In the genomic region with DNA sequence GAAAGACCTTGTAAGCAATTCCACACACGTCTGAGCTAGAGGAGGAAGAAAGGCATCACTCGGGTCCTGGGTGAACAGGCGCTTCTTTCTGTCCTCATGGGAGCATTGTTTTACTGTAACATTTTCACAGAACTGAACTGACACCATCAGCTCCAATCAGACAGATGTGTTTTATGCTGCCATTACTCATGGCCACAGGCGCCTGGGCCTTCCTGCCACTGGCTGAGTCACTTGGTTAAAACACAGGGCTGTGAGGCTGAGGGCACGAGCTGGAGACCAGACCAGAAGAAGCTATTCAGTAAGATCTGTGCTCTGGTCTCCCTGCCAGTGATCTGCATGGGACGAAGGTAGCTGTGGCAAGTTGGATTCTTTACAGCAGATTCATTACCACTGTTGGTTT, we compare ENCODE assay signal across 34 mouse cellular contexts. TPM values are rescaled to one million over a fixed set of nuclear protein-coding genes. Genes with fewer than 3 reads are reported as not detected.
DNase-seq lines count a peak whose midpoint lies in the region; ATAC-seq and TF ChIP-seq lines count a peak whose summit lies in the region.
"Had no signal": no experiment of that assay in that cellular context is flagged by ENCODE, and none has a peak within 500 bp of the region (broad histone marks: within the 10 kb centered on the region; RNA-seq: fewer than 3 reads in every experiment).

No protein-coding gene starts in this region.

- WGBS in neural tube, embryonic 11.5 days = 72% methylated on average over 6 of the region's 6 CpGs
- 70% methylated on average over 6 of the region's 6 CpGs for WGBS in neural tube, embryonic 15.5 days
- WGBS in heart, embryonic 12.5 days = 68% methylated on average over 6 of the region's 6 CpGs

- no peak overlapping the region for H3K4me3 ChIP-seq in neural tube, embryonic 11.5 days (ENCODE audit: low read depth, low read length)
- H3K4me3 ChIP-seq in neural tube, embryonic 15.5 days (replicated peaks) = no peak overlapping the region
- no peak overlapping the region for H3K4me3 ChIP-seq in cortical plate, adult 2 months (ENCODE audit: insufficient read depth, low read length)
- no peak overlapping the region for H3K4me3 ChIP-seq in heart, embryonic 12.5 days
- H3K4me3 ChIP-seq: forebrain, embryonic 13.5 days; heart, embryonic 10.5 days; hindbrain, embryonic 10.5 days; limb, embryonic 12.5 days; midbrain, embryonic 12.5 days; neural tube, embryonic 13.5 days; stomach, embryonic 15.5 days had no signal

- TF ChIP-seq CTCF in cortical plate, adult 2 months (IDR thresholded peaks at IDR 0.05; ENCODE audit: extremely low read depth, insufficient read depth, low read length) = no peak

- H3K27ac ChIP-seq in neural tube, embryonic 11.5 days (ENCODE audit: low read depth, low read length) = no peak overlapping the region
- H3K27ac ChIP-seq in neural tube, embryonic 15.5 days (replicated peaks) = no peak overlapping the region
- H3K27ac ChIP-seq in cortical plate, adult 2 months (ENCODE audit: insufficient read depth, low read length) = peak overlapping the region; percentile 50; the same call in 1 of the 2 replicates
- H3K27ac ChIP-seq in heart, embryonic 12.5 days (ENCODE audit: poor library complexity, severe bottlenecking) = no peak overlapping the region
- H3K27ac ChIP-seq: forebrain, embryonic 13.5 days; heart, embryonic 10.5 days; hindbrain, postnatal 0 days; limb, embryonic 12.5 days; midbrain, embryonic 12.5 days; neural tube, embryonic 13.5 days; stomach, embryonic 15.5 days had no signal

- H3K9me3 ChIP-seq in neural tube, embryonic 11.5 days (ENCODE audit: control insufficient read depth, low read length) = no peaks in the 10 kb centered on the region
- no peaks in the 10 kb centered on the region for H3K9me3 ChIP-seq in neural tube, embryonic 15.5 days (replicated peaks)
- no peaks in the 10 kb centered on the region for H3K9me3 ChIP-seq in heart, embryonic 12.5 days (replicated peaks)
- H3K9me3 ChIP-seq: forebrain, embryonic 13.5 days; heart, embryonic 10.5 days; hindbrain, embryonic 10.5 days; limb, embryonic 12.5 days; midbrain, embryonic 12.5 days; neural tube, embryonic 13.5 days; stomach, embryonic 15.5 days had no signal

- no peak overlapping the region for H3K4me2 ChIP-seq in neural tube, embryonic 11.5 days (ENCODE audit: low read depth)
- no peak overlapping the region for H3K4me2 ChIP-seq in neural tube, embryonic 15.5 days
- H3K4me2 ChIP-seq in heart, embryonic 12.5 days = no peak overlapping the region
- H3K4me2 ChIP-seq: forebrain, embryonic 13.5 days; limb, embryonic 12.5 days; liver, embryonic 11.5 days; midbrain, embryonic 12.5 days; neural tube, embryonic 13.5 days; stomach, embryonic 15.5 days had no signal

- no peaks in the 10 kb centered on the region for H3K36me3 ChIP-seq in neural tube, embryonic 11.5 days (ENCODE audit: control insufficient read depth, insufficient read depth, low read length)
- no peaks in the 10 kb centered on the region for H3K36me3 ChIP-seq in neural tube, embryonic 15.5 days
- H3K36me3 ChIP-seq in heart, embryonic 12.5 days = no peaks in the 10 kb centered on the region
- H3K36me3 ChIP-seq: heart, embryonic 10.5 days; hindbrain, embryonic 10.5 days; limb, embryonic 12.5 days; midbrain, embryonic 12.5 days; neural tube, embryonic 13.5 days; stomach, embryonic 15.5 days had no signal

- peaks cover 2% of the 10 kb centered on the region; the same call in 1 of the 2 replicates for H3K27me3 ChIP-seq in neural tube, embryonic 11.5 days (ENCODE audit: control insufficient read depth, insufficient read depth, low read length)
- H3K27me3 ChIP-seq in neural tube, embryonic 15.5 days (replicated peaks) = peaks cover 11% of the 10 kb centered on the region
- H3K27me3 ChIP-seq in heart, embryonic 12.5 days (replicated peaks) = peaks cover 10% of the 10 kb centered on the region

- peak; percentile 3 to 7 for DNase-seq in adrenal gland, postnatal 36 days
- no peak for DNase-seq in adrenal gland, postnatal 10 days
- peak; percentile 17 for DNase-seq in neural tube, embryonic 11.5 days (ENCODE audit: low spot score)
- peak; percentile 31 for DNase-seq in telencephalon, adult 2 months (ENCODE audit: low read depth, low spot score)
- no peak for DNase-seq in right cerebral cortex, postnatal 36 days (ENCODE audit: low spot score in 2 of 2)
- DNase-seq: adrenal gland, adult 8-10 months; cerebellum, adult 9-10 months; gastrocnemius, postnatal 10 days; kidney, adult 9 months; kidney, postnatal 25 days; liver, postnatal 0 days; lung, postnatal 10 days; thymus, adult 2 months; thymus, postnatal 4 days had no signal

- ATAC-seq in neural tube, embryonic 11.5 days (ENCODE audit: insufficient read depth, low FRiP score, low TSS enrichment) = no peak
- ATAC-seq in neural tube, embryonic 15.5 days (ENCODE audit: low FRiP score) = no peak
- ATAC-seq in heart, embryonic 12.5 days (ENCODE audit: insufficient number of reproducible peaks, low FRiP score) = no peak
- ATAC-seq: forebrain, embryonic 13.5 days; hindbrain, postnatal 0 days; intestine, embryonic 16.5 days; liver, postnatal 0 days had no signal

- no peak for TF ChIP-seq POLR2A in cortical plate, adult 2 months (IDR thresholded peaks at IDR 0.05; ENCODE audit: extremely low read depth, insufficient read depth, low read length)

- H3K4me1 ChIP-seq in neural tube, embryonic 11.5 days (ENCODE audit: control insufficient read depth, insufficient read depth, low read length) = no peaks in the 10 kb centered on the region; the same call in 1 of the 2 replicates
- peaks cover 2% of the 10 kb centered on the region for H3K4me1 ChIP-seq in neural tube, embryonic 15.5 days
- no peaks in the 10 kb centered on the region for H3K4me1 ChIP-seq in cortical plate, adult 2 months (ENCODE audit: control insufficient read depth, insufficient read depth, low read length)
- H3K4me1 ChIP-seq in heart, embryonic 12.5 days (replicated peaks) = no peaks in the 10 kb centered on the region; the same call in 1 of the 2 replicates
- H3K4me1 ChIP-seq: midbrain, embryonic 12.5 days had no signal

- no peak overlapping the region for H3K9ac ChIP-seq in neural tube, embryonic 11.5 days (ENCODE audit: low read length)
- H3K9ac ChIP-seq in neural tube, embryonic 15.5 days (replicated peaks) = no peak overlapping the region
- no peak overlapping the region for H3K9ac ChIP-seq in heart, embryonic 12.5 days
- H3K9ac ChIP-seq: forebrain, embryonic 13.5 days; limb, embryonic 12.5 days; liver, postnatal 0 days; midbrain, embryonic 12.5 days; neural tube, embryonic 13.5 days; stomach, embryonic 15.5 days had no signal

RNA-seq across cellular contexts. Expression of a gene that starts 6.0 kb away (rescaled TPM):
- 1 to 10 TPM; 4.6 to 4.7 TPM for total RNA-seq in adrenal gland, postnatal 36 days (2021)
- 10 to 100 TPM in 1 of 2 experiments, 1 to 10 TPM in 1; 7.3 to 13.7 TPM for total RNA-seq in adrenal gland, postnatal 10 days (2021)
- 9.0 and 9.3 TPM in 2 replicates for polyA plus RNA-seq in neural tube, embryonic 11.5 days (2014; fragmentation: Nextera tagmentation; extraction: Ambion mirVana)
- polyA plus RNA-seq in neural tube, embryonic 15.5 days (2015; fragmentation: Nextera tagmentation; extraction: Ambion mirVana) = 9.8 and 10.1 TPM in 2 replicates
- 119 and 134 TPM in 2 replicates for polyA plus RNA-seq in cortical plate, adult 2 months (2012; rRNA removed)
- polyA plus RNA-seq in heart, embryonic 12.5 days (2016; fragmentation: Nextera tagmentation; extraction: Ambion mirVana) = 7.3 and 8.3 TPM in 2 replicates
- total RNA-seq: granulocyte monocyte progenitor cell, adult 5-6 weeks had no signal

RNA-seq across cellular contexts. Expression of a gene that starts 42.4 kb away (rescaled TPM):
- total RNA-seq in adrenal gland, postnatal 36 days (2021) = not detected
- total RNA-seq in adrenal gland, postnatal 10 days (2021) = not detected
- not detected in 2 replicates for polyA plus RNA-seq in neural tube, embryonic 11.5 days (2014; fragmentation: Nextera tagmentation; extraction: Ambion mirVana)
- not detected in 2 replicates for polyA plus RNA-seq in neural tube, embryonic 15.5 days (2015; fragmentation: Nextera tagmentation; extraction: Ambion mirVana)
- polyA plus RNA-seq in cortical plate, adult 2 months (2012; rRNA removed) = not detected in 2 replicates
- not detected in 2 replicates for polyA plus RNA-seq in heart, embryonic 12.5 days (2016; fragmentation: Nextera tagmentation; extraction: Ambion mirVana)
- total RNA-seq: adrenal gland, adult 8-10 months; granulocyte monocyte progenitor cell, adult 5-6 weeks; hindbrain, postnatal 0 days; layer of hippocampus, postnatal 10 days; left cerebral cortex, postnatal 14 days; megakaryocyte, adult 5-6 weeks had no signal
- polyA plus RNA-seq: embryonic facial prominence, embryonic 11.5 days; forebrain, embryonic 13.5 days; frontal cortex, adult 2 months; heart, postnatal 0 days; hindbrain, embryonic 10.5 days; hindbrain, postnatal 0 days; intestine, embryonic 16.5 days; limb, embryonic 12.5 days; liver, embryonic 11.5 days; liver, postnatal 0 days; midbrain, embryonic 12.5 days; neural tube, embryonic 13.5 days; stomach, embryonic 15.5 days; thymus, adult 2 months had no signal

Comparison
In these comparisons a context has a peak if more than half of its experiments do, and no peak if none do; other contexts are left out.
1. DNase-seq: peak in adrenal gland, postnatal 36 days (2 of 2), neural tube, embryonic 11.5 days (single experiment) and telencephalon, adult 2 months (single experiment); none in adrenal gland, postnatal 10 days (single experiment) and right cerebral cortex, postnatal 36 days (0 of 2).
2. RNA of a gene that starts 6.0 kb away (polyA plus RNA-seq): 119 to 134 TPM in cortical plate, adult 2 months; 9.8 to 10.1 TPM in neural tube, embryonic 15.5 days, 9.0 to 9.3 TPM in neural tube, embryonic 11.5 days and 7.3 to 8.3 TPM in heart, embryonic 12.5 days; every median in the first group is over 10 times any median in the second.